Mouse (Mus musculus): ENCODE data around the gene Tpx2. TPM values are rescaled to one million over a fixed set of nuclear protein-coding genes. Genes with fewer than 3 reads are reported as not detected.
A peak's percentile ranks its signal among the peaks of the same experiment; 100 is the strongest.

The Tpx2 gene
- 1.6 and 1.7 TPM in 2 replicates for polyA plus RNA-seq (2012; rRNA removed)

DNA sequence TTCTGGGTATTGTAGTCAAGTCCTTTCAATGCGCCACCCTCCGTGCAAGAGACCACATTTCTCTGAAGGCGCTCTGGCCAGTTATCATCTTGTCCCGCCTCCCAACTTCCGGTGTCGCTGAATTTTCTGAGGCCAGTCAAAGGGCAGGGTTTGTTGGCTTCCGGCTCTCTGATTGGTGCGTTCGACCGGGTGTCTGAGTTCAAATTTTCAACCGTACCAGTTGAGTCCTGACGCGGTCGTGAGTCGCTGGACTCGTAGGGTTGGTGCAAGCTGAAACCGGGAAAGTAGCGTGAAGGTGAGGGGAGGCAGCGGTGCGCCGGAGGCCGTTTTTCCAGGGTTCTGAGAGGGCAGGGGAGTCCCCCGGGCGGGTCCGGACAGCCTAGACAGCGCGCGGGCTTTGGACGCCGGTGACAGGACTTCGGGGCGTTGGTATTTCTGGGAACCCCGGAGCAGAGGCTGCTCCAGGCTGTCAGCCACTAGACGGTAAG lies at the start of gene Tpx2:
Gene Tpx2 (plus strand): TSS at position 150 of the 488 bp plus-strand sequence.
- peak; percentile 98 to 99 for DNase-seq (ENCODE audit: extremely low spot score in 1 of 2, low spot score in 1 of 2)

DNA sequence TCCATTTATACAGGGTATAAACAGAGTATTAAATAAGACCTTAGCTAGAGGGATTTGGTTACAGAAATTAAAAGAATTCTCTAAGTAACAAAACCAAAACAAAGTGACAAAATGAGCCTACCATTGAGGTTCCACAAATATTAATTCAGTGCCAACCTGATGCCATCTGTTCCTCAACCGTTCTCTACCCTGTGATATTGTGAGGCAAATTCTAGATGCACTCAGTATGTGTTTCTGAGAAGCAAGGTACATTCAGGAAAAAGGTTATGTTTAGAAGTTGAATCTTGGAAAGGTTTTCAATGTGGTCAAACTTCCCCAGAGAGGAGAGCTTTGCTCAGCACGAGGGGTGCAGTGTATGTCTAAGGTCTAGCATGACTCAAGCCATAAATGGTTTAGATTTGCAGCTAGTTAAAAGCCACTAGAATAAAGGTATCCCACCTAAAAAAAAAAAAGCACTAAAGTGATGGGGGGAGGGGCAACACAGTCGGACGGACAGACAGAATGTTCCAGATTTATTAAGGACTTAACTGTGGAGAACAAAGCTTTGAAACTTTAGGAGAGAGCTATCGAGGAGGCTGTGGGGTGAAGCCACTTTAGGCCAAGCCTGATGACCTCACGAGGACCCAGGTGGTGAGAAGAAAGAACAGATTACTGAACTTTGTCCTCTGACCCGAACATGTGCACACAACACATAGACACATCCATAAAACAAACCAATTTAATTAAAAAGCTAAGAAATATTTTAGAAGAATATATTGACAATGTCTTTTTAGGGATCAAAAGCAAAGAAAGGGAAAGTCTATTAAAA lies 47.6 kb upstream of the Tpx2 start:
- no peak for DNase-seq (ENCODE audit: extremely low spot score in 1 of 2, low spot score in 1 of 2)

DNA sequence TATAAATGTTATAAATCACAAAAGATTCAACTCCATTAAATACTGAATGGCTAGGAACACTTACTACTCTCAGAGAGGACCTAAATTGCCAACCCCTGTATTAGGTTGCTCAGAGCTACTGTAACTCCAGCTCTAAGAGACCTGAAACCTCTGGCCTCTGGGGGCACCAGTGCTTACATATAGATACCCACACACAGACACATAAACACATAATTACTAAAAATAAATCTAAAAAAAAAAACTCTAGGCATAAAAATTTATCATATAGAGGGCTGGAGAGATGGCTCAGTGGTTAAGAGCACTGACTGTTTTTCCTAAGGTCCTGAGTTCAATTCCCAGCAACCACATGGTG lies 47.0 kb upstream of the Tpx2 start:
- DNase-seq (ENCODE audit: extremely low spot score in 1 of 2, low spot score in 1 of 2): no peak

DNA sequence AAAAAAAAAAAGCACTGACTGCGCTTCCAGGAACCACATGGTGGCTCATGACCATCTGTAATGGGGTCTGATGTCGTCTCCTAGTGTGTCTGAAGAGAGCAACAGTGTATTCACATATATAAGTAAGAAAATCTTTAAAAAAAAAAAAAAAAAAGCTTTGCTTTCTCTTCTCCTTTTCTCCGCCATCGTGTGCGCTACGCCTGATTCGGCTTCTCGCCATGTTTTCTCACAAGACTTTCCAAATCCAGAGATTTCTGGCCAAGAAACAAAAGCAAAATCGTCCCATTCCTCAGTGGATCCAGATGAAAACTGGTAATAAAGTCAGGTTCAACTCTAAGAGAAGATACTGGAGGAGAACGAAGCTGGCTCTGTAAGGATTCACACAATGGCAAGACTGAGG lies 45.5 kb upstream of the Tpx2 start:
- no peak for DNase-seq (ENCODE audit: extremely low spot score in 1 of 2, low spot score in 1 of 2)

DNA sequence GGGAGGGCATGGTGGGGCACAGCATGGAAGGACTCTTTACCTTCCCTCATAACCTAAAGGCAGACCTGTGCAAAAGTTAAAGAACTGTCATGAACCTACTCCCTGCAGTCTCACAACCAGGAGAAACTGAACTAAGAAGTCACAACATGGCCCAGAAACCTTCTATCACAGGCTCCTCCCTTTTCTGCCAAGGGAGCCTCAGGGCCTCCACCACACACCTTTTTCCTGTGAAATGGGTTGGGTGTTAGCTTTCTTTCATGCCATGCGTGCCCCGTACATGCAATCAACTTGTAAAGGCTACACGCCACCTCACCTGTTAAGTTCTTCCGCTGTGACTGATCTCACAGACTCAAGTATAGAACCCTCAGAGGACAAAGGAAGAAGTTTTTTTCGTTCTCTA lies 44.7 kb upstream of the Tpx2 start:
- no peak for DNase-seq (ENCODE audit: extremely low spot score in 1 of 2, low spot score in 1 of 2)

DNA sequence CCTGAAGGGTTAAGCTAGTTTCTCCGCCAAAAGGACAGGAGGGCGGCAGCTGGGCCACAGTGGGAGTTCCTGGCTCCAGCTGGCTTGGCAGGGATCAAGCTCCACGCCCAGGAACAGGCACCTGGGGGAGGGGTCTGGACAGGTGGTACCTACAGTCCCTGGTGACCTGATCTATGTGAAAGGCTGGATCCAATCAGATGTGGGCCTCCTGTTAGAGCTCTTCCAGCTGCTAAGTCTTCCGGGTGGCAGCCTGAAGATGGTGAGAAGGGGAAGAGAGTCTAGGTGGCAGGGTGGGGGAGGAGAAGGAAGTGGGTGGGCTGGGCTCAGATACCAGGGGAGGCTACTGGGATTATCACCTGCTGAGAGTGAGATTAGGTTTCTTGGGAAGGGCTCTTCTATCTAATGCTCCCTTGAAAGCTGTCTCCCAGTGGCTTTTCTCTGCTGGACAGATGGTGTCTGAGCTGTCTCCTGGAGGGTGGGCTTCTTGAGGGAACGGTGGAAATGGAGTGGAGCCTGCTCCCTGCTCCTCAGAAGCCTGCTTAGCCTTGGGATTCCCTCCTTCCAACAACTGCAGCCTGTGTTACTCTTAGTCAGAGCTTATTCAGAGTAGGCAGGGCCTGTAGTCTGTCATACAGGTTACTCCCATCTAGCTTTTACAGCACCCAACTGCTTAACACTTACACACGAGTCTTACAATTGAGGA lies 43.2 kb upstream of the Tpx2 start:
- DNase-seq (ENCODE audit: extremely low spot score in 1 of 2, low spot score in 1 of 2): no peak

DNA sequence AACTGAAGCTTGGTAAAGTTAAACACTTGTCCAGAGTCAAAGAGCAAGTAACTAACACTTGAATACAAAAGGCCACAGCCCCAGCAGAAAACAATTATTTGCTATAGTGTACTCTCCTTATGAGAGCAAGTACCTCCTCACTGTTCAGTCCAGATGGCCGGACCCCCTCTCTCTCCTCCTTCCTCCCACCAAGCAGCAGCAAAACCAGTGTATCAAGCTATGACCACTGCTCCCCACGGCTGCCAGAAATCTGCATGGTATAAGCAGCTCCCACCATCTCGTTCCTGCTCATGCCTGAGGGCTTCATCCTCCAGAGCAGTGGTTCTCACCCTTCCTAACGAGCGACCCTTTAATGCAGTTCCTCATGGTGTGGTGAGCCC lies 42.7 kb upstream of the Tpx2 start:
- DNase-seq (ENCODE audit: extremely low spot score in 1 of 2, low spot score in 1 of 2): no peak

DNA sequence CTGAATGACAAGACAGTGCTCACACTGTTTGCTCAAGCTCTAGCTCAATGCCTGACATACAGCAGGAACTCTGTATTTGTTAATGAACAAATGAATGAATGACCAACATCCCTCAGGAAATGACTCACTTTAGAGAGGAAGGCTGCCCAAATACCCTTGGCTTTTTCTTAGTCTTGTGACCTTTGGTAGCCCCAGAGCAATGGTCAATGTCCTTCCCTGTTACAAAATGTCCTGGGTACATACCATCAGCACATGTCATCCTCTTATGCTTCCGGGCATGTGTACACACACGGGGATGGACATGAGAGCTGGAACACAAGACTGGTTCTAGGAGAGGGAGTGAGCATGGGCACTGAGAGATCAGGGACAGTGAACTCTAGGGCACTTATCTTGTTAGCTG lies 41.7 kb upstream of the Tpx2 start:
- DNase-seq (ENCODE audit: extremely low spot score in 1 of 2, low spot score in 1 of 2): no peak

DNA sequence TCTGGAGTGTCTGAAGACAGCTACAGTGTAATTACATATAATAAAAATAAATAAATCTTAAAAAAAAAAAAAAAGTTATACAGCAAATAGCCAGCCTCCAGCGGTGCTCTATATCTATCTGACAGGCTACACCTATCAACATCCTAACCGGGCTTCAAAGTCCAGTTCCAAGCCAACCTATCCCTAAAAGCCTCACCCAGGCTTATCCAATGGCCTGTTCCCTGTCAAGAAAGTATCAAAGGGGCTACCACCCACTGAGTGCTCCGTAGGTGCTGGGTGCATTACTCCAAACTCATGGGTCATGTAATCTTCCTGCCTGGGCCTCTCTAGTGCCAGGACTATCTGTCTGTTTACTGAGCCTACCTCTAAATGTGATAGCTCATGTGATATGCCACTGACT lies 39.6 kb upstream of the Tpx2 start:
- DNase-seq (ENCODE audit: extremely low spot score in 1 of 2, low spot score in 1 of 2): no peak

DNA sequence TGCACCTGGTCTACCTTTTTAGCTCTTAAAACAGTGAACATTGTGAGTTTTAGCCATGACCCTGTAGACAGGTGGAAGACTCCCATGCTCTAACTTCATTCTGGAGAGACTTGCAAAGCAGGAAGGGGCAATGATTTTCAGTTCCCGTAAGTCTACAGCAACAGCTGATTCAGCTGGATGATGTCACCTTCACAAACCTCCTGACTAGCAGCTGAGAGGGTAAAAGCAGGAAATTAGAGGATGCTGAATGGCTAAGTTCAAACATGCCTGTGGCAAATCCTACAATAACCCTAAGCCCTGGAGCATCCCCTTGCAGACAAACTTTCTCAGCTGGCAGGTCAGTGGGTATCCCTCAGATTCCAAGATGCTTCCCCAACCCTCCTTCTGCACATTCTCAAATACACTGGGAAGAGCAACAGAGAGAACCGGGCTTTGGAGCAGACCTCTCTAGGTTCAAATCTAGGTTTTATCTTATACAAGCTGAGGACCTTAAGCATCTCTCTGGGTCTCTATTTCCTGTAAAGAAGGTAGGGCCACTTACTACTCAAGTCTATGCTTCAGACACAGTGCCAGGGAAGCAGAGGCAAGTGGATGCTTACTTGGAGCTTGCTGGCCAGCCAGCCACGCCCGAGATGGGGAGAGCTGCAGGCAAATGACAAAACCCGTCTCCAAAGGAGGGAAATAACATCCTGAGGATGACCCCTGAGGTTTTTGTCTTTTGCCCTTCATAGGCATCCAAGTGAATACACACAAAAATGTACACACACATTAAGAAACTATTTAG lies 37.4 kb upstream of the Tpx2 start:
- no peak for DNase-seq (ENCODE audit: extremely low spot score in 1 of 2, low spot score in 1 of 2)

DNA sequence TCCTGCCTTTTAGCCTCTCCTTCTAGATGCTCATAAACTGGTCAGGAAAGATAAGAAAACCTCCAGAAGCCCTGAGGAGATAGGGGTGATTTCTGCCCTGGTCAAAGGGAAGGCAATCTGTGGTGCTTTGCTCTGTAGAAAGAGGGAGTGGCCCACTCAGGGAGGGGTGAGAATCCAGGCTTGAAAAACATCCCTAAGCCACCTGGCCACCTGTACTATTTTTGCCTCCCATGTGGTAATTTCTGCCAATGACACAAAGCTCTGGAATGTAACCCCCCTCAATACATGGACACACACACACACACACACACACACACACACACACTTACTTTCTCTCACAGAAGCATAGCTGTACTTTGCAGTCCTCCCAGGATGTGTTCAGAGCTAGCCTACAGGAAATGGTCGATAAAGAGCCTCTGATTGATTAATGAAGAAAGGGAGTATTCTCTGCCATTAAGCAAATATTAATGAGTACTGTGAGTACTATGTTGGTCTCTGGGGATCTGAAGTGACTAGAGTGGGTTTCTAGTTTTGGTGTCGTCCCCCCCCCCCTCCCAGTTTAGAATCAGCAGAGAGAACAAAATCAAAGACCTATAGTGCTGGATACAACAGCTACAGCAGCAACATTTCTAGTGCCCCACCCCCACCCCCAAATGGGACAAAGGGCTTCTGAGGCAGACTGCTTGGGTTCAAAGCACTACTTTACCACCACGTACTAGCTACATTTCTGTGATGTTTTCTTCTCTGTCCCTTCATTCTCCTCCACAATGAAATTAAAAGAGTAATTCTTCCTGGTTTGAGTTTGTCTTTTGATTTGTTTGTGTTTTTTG lies 36.2 kb upstream of the Tpx2 start:
- no peak for DNase-seq (ENCODE audit: extremely low spot score in 1 of 2, low spot score in 1 of 2)

DNA sequence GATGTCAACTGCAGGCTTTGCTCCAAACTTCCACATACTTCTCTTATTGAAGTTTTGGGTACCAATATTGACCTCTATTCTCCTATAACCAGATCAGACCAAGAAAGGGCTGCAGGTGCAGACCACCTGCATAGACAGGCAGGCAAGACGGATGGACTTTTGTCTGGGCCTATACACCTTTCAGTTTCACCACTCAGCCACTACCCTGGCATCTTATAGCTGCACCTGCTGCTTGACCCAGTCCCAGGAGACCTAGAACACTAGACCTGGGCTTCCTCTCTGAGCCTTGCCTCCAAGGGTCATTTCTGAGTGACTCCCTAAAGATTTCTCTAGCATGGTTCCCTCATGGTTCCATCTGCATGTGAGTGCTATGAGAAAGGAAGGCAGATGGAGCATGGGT lies 34.5 kb upstream of the Tpx2 start:
- DNase-seq (ENCODE audit: extremely low spot score in 1 of 2, low spot score in 1 of 2): no peak

DNA sequence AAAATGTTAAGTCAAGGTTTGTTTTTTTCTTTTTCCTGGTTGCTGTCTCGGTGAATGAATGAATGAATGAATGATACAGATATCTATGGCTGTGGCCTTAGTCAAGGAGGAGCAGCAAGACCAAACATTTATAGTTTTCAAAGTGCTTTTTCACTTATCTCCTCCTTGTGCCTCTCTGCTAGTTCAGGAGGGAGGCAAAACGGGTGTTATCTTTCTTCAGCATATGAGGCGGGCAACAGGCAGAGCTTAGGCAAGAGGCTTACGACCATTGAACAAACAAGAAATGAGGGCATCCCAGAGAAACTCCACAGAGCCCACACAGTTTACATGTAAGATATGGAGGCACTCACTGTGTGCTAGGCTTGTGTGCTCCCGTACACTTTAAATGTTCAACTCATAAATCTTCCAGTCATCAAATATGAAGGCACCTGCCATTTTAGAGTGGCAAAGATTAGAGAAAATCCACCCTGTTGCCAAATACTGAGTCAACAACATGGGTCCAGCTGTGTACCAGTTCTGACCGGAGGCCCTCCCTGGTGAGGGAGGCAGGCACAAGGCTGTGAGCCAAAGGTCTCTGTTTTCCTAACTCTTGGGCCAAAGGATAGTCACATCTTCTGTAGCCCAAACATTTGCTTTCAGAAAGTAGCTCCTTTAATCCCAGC lies 33.4 kb upstream of the Tpx2 start:
- DNase-seq (ENCODE audit: extremely low spot score in 1 of 2, low spot score in 1 of 2): no peak

DNA sequence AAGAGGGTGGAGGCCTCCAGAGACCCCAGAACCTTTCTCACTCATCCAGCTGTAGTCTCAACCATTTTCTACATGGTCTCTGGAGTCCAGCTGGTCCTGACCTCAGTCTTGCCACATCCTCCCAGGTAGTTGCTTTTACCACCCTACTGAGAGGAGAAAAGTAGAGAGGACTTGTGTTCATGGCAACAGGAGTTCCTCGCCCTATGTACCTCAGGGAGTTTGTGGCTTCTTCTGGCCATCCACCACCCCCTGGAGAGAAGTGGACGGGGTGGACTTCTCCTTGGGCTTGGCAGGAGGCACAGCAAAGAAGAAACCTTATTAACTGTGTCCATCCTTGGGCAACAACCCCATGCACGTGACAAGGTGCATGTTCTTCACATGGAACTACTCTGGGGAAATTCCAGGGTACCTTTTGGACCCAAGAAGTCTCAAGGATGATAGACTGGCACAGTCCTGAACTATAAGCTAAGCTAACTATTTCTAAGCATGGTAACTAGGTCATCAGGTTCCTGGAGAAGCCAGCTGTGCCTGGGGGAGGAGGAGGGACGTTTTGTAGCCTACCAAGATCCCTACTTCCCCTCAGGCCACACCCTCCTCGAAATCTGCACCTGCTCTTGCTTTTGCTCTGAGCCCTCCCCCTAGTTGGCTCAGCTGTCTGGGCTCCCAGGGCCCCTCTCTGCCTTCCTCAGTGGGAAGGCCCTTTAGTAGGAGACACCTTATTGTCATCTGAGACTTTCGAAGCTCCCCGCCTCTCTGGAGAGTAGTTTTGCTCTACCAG lies 31.7 kb upstream of the Tpx2 start:
- DNase-seq (ENCODE audit: extremely low spot score in 1 of 2, low spot score in 1 of 2): no peak

DNA sequence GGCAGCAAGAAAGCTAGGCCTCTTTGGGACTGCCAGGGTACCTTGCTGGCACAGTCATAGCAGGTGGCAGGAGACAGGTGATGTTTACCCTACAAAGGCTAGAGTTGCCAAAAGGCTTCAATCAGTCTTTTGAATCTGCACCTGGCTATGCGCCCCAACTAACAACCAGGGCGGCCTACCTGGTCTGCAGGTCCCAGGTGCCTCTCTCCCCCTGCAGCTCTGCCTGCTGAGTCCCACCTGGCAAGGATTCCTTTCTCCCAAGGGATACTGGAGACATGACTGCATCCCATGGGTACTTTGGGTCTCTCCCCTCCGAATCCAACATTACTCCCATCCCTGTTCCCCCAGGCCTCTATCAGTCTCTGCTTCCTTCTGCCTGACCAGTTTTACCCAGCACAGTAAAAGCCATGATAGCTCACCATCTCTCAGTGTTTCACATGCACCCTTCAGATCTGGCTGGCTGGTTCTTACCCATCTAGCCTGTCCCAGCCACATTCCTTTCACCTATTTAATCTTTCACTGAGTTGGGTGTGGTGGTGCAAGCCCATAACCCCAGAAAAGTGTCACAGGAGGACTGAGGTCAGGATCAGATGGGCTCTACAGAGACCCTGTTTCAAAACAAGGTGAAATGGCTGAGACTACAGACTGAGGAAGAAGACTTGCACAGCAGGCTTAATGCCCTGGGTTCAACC lies 31.0 kb upstream of the Tpx2 start:
- DNase-seq (ENCODE audit: extremely low spot score in 1 of 2, low spot score in 1 of 2): no peak

DNA sequence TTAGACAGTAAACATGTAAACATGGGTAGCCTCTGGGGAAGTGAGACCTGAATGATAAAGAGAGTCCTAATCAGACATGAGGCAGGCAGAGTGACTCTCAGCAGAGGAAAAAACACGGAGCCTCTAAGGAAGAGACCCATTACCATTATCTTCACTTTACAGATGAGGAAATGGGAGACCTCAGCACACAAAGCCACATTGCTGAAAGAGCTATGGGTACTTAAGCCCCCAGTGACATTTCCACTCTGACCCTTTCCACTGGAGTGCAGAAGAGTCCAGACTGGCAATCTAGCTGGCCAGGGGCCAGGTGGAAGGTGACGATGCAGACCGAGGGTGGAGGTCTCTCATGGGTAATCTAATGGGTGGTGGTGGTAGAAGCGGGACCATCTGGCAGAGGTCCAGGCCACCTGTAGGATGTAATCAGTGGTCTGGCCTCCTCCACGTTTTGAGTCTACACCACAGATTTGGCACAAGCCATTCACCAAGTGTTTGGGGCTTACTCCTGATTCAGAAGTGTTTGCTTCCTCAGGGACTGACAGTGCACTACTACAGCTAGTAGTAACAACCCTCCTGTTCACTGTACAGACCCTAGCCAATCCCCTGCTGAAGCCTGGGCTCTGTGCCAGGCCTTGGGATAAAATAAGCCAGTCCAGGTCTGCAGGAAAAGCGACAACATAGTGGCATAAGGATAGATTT lies 30.0 kb upstream of the Tpx2 start:
- peak in 1 of 2 experiments; percentile 33 for DNase-seq (ENCODE audit: extremely low spot score in 1 of 2, low spot score in 1 of 2)

DNA sequence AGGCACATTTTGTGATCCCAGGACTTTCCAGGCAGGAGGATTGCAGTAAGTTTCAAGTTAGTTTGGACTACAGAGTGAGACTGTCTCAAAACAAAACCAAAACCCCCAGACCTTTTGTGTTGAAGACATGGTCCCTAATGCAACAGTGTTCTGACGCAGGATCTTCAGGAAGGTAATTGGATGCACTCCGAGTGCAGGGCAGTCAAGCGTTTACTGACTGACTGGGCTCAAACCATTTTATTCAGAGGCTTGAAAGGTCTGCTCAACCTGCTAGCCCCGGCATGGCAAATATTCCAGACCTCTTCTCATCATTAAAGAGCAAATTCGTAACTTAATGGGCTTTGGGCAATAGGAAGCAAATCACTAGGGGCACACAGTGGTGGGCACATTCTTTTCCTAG lies 29.1 kb upstream of the Tpx2 start:
- no peak for DNase-seq (ENCODE audit: extremely low spot score in 1 of 2, low spot score in 1 of 2)

DNA sequence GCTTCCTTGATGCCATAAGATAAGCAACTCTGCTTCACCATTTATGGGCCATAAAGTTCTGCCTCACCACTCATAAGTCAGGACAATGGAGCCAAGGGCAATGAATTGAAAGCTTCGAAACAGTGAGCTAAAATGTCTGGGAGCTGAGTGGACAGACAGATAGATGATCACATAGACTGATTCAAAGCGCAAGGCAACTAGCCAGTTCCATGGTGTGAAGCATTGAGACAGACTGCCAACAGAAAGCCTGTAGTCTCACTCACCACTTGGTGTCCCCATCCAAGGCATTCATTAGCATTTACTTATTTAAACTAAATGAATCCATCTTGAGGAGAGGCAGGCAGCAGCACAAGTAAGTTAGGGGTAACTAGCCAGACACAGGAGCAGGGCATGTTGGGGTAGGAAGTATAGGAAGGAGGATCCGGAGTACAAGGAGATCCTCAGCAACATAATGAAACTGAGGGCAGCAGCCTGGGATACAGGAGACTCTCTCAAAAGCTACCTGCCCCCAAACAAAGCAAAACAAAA lies 28.6 kb upstream of the Tpx2 start:
- DNase-seq (ENCODE audit: extremely low spot score in 1 of 2, low spot score in 1 of 2): no peak

All from frontal cortex, adult 2 months (tissue).